Mouse (Mus musculus) spleen, postnatal 10 days (tissue): ENCODE measurements around the gene Sept6.

Source experiments
- DNase-seq, 2 experiments: peaks; one replicate each; pipeline ENCODE4 v3.0.0; 2021 to 2022; ENCODE audit warnings: low spot score in 2 of 2

Gene Sept6

DNA sequence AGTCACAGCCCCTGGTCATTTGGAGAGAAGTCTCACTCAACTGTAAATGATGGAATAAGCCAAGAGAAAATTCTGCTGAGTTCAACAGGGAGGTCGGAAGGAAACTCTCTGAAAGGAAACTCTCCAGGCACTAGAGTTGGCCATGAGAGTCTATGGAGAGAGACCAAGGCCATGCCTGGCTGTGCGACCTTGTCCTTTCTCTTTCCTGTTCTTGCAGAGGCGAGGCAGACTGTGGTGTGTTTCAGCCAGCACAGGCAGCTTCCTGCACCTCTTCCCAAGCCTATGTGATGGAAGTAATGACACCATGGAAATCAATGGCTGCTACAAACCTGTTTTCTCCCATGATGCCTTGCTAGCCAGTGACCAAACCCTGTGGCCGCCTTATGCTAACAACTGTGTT lies 20.4 kb downstream of the Sept6 start:
- no peak for DNase-seq

- DNase-seq, result no peak
Observed at GRCm38 (mm10) chrX:36969501-36969900, 22.1 kb downstream of the Sept6 start.

DNA sequence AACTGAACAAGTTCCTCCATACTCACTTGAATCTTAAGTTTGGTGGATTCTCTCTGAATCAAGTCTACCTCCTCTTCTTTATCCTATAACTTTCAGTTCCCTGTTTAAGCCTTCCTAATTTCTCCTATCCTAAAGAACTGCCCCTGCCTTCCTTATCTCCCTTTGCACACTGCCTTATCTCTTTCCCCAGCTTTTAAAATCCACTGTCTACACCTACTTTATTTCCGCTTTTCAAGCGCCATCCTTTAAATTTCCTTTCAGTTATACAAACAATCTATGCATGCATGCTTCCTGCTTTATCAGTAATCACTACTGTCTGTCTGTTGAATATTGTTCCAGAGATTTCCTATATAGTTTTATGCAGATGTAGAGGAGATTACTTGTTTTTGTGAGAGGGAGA lies 34.9 kb downstream of the Sept6 start:
- no peak for DNase-seq

- no peak for DNase-seq
Observed at GRCm38 (mm10) chrX:36941106-36941505, 50.5 kb downstream of the Sept6 start.

GRCm38 (mm10) chrX:36939806-36940413 lies 51.7 kb downstream of the Sept6 start:
- DNase-seq, result peak in 1 of 2 experiments; percentile 10

DNA sequence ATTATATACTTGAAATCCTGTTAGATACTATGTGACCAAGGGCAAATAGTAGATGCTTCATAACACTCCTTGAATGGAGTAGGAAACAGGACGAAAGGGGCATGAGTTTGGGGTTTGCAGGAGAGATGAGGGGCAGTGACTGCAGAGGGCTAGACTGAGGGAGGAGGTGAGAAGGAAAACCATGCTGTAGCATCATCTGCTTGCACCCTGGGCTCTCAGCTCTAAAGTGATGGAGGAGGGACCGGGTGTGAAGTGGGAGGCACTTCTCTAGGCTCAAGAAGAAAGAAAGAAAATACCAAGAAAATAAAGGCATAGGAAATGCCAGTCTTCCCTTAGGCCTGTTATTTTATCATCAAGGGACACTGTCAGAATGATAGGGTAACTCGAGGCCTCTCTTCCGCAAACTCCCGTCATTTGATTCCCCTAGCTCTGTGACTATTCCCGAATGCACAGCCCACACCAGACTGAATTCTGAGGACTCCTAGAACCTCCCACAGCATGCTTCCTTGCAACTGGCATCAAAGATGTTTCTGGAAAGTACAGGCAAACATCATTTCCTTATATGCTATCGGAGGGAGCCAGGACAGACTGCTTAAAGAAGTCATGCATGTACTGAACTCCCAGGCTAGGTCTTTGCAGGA lies 56.1 kb downstream of the Sept6 start:
- no peak for DNase-seq

DNA sequence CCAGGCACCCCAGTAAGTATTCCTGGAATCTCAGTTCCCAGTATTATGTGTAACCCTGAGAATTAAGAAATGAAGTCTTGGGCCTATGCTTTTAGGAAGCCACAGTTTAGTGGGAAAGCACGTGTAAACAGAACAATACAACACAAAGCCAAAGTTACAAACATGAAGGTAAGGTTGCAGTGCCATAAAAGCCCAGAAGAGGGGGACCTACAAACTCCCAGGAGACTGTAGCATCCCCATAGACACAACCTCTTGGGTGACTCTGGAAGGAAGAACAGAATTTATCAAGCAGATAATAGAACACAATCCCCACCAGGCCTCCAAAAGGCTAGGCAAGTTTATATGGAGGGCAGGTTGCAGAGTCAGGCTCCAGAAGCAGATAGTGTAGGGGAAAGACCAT lies 61.0 kb downstream of the Sept6 start:
- DNase-seq, result peak in 1 of 2 experiments; percentile 14

- DNase-seq, result no peak
Observed at GRCm38 (mm10) chrX:36929694-36930093, 61.9 kb downstream of the Sept6 start.

DNA sequence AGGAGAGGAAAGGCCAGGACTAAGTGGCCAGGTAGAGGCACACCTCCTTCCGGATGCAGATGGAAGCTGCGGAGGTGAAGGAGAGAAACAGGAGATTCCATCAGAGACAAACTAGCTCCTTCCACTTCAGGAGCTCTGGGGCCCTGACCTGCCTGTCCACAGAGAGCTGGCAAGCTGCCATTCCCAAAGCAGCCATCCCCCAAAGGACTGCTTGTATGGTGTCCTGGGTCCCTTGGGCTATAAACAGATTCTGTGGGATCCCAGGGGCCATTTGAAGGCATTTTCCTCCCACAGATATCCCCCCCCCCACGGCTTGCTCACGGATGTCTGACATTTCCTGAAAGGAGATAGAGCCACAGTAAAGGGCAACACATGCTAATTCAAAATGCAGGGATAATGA lies 62.8 kb downstream of the Sept6 start:
- DNase-seq, result no peak

- DNase-seq, result no peak
Observed at GRCm38 (mm10) chrX:36921346-36921745, 70.2 kb downstream of the Sept6 start.

DNA sequence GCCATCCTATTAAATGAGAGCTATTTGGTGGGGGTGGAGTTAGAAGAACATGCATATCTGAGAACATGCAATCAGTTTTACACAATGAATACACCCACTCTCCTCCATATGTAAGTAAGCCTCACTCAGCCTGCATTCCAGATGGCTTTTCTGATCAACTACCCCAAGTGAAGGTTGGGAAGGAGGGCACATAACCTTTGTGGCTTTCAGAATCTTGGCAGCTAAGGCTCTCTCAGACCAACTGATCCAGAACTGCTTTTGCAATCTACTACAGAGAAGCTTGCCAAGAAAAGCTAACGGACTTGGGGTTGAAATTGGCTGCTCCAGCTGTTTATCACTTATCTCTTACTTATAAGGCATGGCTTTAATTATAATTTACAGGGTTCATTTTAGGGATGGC lies 73.8 kb downstream of the Sept6 start:
- DNase-seq, result no peak

DNA sequence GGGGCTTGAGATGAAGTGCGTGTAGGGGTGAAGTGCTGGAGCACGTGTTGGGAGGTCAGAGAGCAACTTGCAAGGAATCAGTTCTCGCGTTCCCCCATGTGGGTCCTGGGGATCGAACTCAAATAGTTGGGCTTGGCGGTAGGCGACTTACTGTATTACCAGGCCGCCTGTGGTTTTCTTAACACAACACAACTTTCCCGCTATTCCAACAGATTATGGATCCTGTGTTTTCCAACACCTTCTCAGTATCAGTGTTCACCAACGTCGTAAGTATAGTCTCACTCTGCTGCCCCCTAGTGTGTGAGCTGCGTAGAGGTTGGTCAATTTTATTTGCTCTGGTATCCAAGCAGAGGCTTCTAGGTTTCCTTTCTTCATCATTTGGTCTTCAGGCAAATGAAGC lies 80.3 kb downstream of the Sept6 start:
- peak; percentile 17 to 66 for DNase-seq

- DNase-seq, result no peak
Observed at GRCm38 (mm10) chrX:36906539-36906938, 85.1 kb downstream of the Sept6 start.

DNA sequence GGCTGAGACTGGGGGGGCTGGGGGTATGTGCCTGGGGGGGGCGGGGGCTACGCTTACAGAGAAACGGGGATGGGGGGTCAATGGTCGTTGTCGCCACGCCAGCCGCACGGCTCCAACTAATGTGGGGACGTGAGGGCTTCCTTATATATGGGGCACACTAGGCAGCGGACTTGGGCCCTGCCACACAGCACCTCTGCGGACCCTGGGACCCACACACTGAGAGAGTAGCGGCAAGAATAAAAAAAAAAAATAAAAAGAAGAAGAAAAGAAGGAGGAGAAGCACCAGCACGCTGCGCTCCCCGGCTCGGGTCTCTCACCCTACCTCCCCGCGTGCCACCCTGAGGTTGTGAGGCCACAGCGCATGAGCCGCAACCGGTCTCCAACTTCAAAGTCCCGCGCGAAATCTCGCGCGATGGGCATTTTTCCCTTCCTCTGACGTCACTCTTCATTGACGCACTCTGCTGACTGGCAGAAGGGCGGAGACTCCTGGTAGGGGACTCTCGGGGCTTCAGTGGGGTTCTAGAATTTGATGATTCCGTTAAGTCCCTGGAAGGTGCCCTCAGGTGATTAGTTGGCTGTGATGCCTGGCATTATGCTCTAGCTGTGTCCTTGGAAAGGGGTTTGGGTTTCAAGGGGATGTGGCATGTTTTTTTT lies 88.4 kb downstream of the Sept6 start:
- peak; percentile 81 to 91 for DNase-seq

DNA sequence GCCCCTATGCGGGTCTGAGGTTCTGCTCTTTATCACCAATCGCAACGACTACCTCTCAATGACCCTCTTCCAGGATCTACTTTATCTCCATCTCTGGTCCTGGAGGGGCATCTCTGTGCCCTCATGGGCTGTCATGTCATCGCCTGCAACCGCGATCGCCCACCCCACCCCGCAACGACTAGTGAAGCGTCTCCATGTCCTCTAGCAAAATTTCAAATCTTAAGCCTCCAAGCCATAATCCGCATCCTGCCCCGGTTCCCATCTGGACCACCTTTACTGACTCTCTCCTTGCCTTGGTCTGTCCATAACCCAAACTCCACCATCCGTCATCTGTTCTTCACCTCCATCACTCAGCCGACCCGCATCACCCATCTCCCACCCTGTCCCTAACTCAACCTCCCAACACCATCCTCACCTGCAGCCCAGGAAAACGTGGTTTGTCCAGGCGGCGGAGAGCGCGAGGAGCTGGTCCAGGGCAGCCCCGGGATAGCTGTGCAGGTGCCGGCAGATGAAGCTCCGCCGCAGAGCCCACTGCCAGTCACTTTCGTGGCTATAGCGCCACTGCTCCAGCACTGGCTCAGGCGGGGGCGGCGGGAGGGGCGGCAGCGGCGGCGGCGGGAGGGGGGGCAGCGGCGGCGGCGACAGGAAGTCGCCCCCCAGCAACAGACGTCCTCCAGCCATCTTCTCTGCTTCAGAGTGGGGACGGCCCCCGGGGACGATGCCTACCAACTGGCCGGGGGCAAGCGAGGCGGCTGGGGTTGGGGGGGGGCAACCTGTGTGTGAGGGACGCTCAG lies 89.1 kb downstream of the Sept6 start, which contains the start of gene Nkrf:
Gene Nkrf, minus strand, starts transcription at position 579 of the 794 bp plus-strand sequence.
- DNase-seq, result peak; percentile 14 to 45

- DNase-seq, result no peak
Observed at GRCm38 (mm10) chrX:36901655-36902054, 89.9 kb downstream of the Sept6 start.

GRCm38 (mm10) chrX:36898931-36899330 lies 92.7 kb downstream of the Sept6 start:
- peak in 1 of 2 experiments; percentile 45 for DNase-seq

DNA sequence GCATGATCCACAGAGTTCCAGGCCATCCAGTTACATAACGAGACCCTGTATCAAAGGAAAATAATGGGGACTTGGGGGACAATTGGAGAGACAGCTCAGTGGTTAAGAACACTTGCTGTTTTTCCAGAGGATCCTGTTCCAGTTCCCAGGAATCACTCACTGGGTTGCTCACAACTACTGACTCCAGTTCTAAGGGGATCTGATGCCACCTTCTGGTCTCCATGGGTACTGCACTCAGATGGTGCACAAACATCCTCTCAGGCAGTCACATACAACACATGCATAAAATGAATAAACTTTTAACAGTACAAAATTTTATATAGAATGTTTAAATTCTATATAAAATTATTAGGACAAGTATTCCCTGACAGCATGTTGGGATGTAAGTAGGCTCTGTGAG lies 106.9 kb downstream of the Sept6 start:
- peak in 1 of 2 experiments; percentile 57 for DNase-seq

DNA sequence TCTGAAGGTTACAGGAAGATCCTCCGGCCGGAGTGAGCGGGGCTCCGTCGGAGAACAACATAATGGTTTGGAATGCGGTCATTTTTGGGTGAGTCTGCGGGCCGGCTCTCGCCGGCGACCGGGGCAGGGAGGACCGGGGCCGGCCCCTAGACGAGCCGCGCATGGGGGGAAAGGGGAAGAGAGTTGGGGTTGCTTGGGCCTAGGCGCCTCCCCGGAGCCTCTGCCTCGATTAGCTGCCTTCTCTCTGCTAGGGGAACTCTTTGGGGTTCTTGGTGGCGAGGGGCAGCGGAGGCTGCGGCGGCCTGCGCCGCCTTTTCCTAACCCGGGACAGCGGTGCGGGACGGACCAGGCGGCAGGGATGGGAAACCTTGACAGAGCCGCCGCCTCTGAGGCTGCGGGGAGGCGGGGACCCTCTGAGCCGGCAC lies 116.9 kb downstream of the Sept6 start:
- DNase-seq, result peak in 1 of 2 experiments; percentile 47

GRCm38 (mm10) chrX:36874178-36874696 lies 117.4 kb downstream of the Sept6 start:
- DNase-seq, result peak; percentile 84 to 93

- no peak for DNase-seq
Observed at GRCm38 (mm10) chrX:36873765-36874164, 117.8 kb downstream of the Sept6 start, which contains the start of the genes Ube2a and C330007P06Rik. Ube2a (plus strand) TSS chrX:36873900. C330007P06Rik (minus strand) TSS chrX:36874111.

GRCm38 (mm10) chrX:36870372-36870771 lies 121.2 kb downstream of the Sept6 start:
- no peak for DNase-seq
